Comparison of ENCODE assay signal across 21 mouse cellular contexts in genomic region chr6:72593914-72594313, GRCm38 (mm10). TPM values are rescaled to one million over a fixed set of nuclear protein-coding genes. Genes with fewer than 3 reads are reported as not detected.
DNase-seq lines count a peak whose midpoint lies in the region; ATAC-seq and TF ChIP-seq lines count a peak whose summit lies in the region.
"Had no signal": no experiment of that assay in that cellular context is flagged by ENCODE, and none has a peak within 500 bp of the region (broad histone marks: within the 10 kb centered on the region; RNA-seq: fewer than 3 reads in every experiment).

No protein-coding gene starts in this region.

- DNase-seq in gastrocnemius, adult 2 months, result peak; percentile 16
- DNase-seq in gastrocnemius, postnatal 4 days (ENCODE audit: low spot score in 2 of 2), result no peak
- DNase-seq in layer of hippocampus, adult 2 months (ENCODE audit: low spot score in 2 of 2), result no peak
- no peak for DNase-seq in layer of hippocampus, adult 9-11 months
- DNase-seq: adrenal gland, adult 8-10 months; adrenal gland, postnatal 25 days; cerebellum, adult 11 months; cerebellum, postnatal 36 days; heart, postnatal 4 days had no signal

- ATAC-seq in cerebellum, adult (ENCODE audit: insufficient number of reproducible peaks, low FRiP score, low TSS enrichment), result no peak
- ATAC-seq: activated CD4-positive, CD25-positive, alpha-beta regulatory T cell, adult 4 months; forebrain, embryonic 13.5 days; forebrain, embryonic 16.5 days; hindbrain, postnatal 0 days; inflammation-experienced regulatory T-cells, adult 6 months; intestine, embryonic 16.5 days had no signal

- TF ChIP-seq CTCF in gastrocnemius, adult 2 months (IDR thresholded peaks at IDR 0.05), result no peak
- no peak for TF ChIP-seq CTCF in layer of hippocampus, adult 2 months (conservative IDR thresholded peaks at IDR 0.05)

- H3K27ac ChIP-seq in gastrocnemius, adult 2 months, result peak overlapping the region; percentile 66
- peak overlapping the region; percentile 76 for H3K27ac ChIP-seq in layer of hippocampus, adult 2 months
- peak overlapping the region; percentile 67 for H3K27ac ChIP-seq in brown adipose tissue, adult 24 weeks (replicated peaks; ENCODE audit: low read depth, low read length)
- H3K27ac ChIP-seq: forebrain, embryonic 10.5 days; forebrain, embryonic 13.5 days; heart, embryonic 15.5 days; hindbrain, embryonic 14.5 days; hindbrain, postnatal 0 days had no signal

- peaks cover 2% of the 10 kb centered on the region; the same call in 1 of the 2 replicates for H3K4me1 ChIP-seq in brown adipose tissue, adult 24 weeks (ENCODE audit: control insufficient read depth, insufficient read depth, insufficient read length, low read length)

- H3K4me3 ChIP-seq in gastrocnemius, adult 2 months, result no peak overlapping the region
- H3K4me3 ChIP-seq in layer of hippocampus, adult 2 months, result no peak overlapping the region
- H3K4me3 ChIP-seq in brown adipose tissue, adult 24 weeks (ENCODE audit: insufficient read depth, low read depth, low read length), result no peak overlapping the region
- H3K4me3 ChIP-seq: forebrain, embryonic 10.5 days; forebrain, embryonic 13.5 days; heart, embryonic 12.5 days; heart, embryonic 15.5 days had no signal

- intact Hi-C loops in gastrocnemius, adult 2 months (cut with DNase I), result no loop called here

RNA-seq across cellular contexts. Expression of gene Elmod3, which starts 4.3 kb away (rescaled TPM):
- 1 to 10 TPM; 7.7 to 9.8 TPM for total RNA-seq in gastrocnemius, adult 2 months (2021)
- 1 to 10 TPM; 8.1 to 8.8 TPM for total RNA-seq in gastrocnemius, postnatal 4 days (2021)
- total RNA-seq in layer of hippocampus, adult 2 months (2021), result 10 to 100 TPM; 25.4 to 25.8 TPM
- polyA plus RNA-seq in brown adipose tissue, adult 24 weeks (2012; ENCODE audit: insufficient read depth, insufficient read length, missing spikeins), result 21.2 and 31.5 TPM in 2 replicates

RNA-seq across cellular contexts. Expression of gene Retsat, which starts 4.4 kb away (rescaled TPM):
- 10 to 100 TPM; 56.1 to 98.6 TPM for total RNA-seq in gastrocnemius, adult 2 months (2021)
- total RNA-seq in gastrocnemius, postnatal 4 days (2021), result 10 to 100 TPM; 42.6 to 49.5 TPM
- 10 to 100 TPM; 54.3 to 58.3 TPM for total RNA-seq in layer of hippocampus, adult 2 months (2021)
- 119 and 173 TPM in 2 replicates for polyA plus RNA-seq in brown adipose tissue, adult 24 weeks (2012; ENCODE audit: insufficient read depth, insufficient read length, missing spikeins)

RNA-seq across cellular contexts. Expression of gene Tgoln1, which starts 22.9 kb away (rescaled TPM):
- 10 to 100 TPM; 23.2 to 29.0 TPM for total RNA-seq in gastrocnemius, adult 2 months (2021)
- total RNA-seq in gastrocnemius, postnatal 4 days (2021), result 10 to 100 TPM; 26.5 to 27.9 TPM
- 10 to 100 TPM; 87.9 to 88.2 TPM for total RNA-seq in layer of hippocampus, adult 2 months (2021)
- 115 and 176 TPM in 2 replicates for polyA plus RNA-seq in brown adipose tissue, adult 24 weeks (2012; ENCODE audit: insufficient read depth, insufficient read length, missing spikeins)

RNA-seq across cellular contexts. Expression of gene Capg, which starts 49.7 kb away (rescaled TPM):
- 1 to 10 TPM; 6.8 to 9.7 TPM for total RNA-seq in gastrocnemius, adult 2 months (2021)
- 10 to 100 TPM; 15.8 to 16.6 TPM for total RNA-seq in gastrocnemius, postnatal 4 days (2021)
- 1 to 10 TPM; 2.5 to 2.8 TPM for total RNA-seq in layer of hippocampus, adult 2 months (2021)
- 8.2 and 11.9 TPM in 2 replicates for polyA plus RNA-seq in brown adipose tissue, adult 24 weeks (2012; ENCODE audit: insufficient read depth, insufficient read length, missing spikeins)
